Mouse (Mus musculus) C2C12 (cell line): ENCODE measurements around the gene Fdxr. TPM values are rescaled to one million over a fixed set of nuclear protein-coding genes. Genes with fewer than 3 reads are reported as not detected.

Source experiments
- H3K27me3 ChIP-seq: one replicate; pipeline ENCODE4 v1.6.1; 2011; ENCODE audit not compliant: control insufficient read depth, insufficient read depth, insufficient read length
- H3K36me3 ChIP-seq: one replicate; pipeline ENCODE4 v1.6.1; 2011; ENCODE audit not compliant: control insufficient read depth, insufficient read depth
- H3K4me3 ChIP-seq: one replicate; pipeline ENCODE4 v1.5.1; 2011; ENCODE audit warnings: mild to moderate bottlenecking, control low read depth; ENCODE audit not compliant: poor library complexity, insufficient read depth, severe bottlenecking
- H3K79me2 ChIP-seq: one replicate; pipeline ENCODE4 v1.6.1; 2011; ENCODE audit not compliant: control insufficient read depth, insufficient read depth
- H3K79me3 ChIP-seq: one replicate; pipeline ENCODE4 v1.6.1; 2011; ENCODE audit warnings: low read depth, control low read depth
- H3ac ChIP-seq: one replicate; pipeline ENCODE3; 2011; ENCODE audit warnings: low read depth; ENCODE audit not compliant: control insufficient read depth, insufficient read length
- CEBPB ChIP-seq: IDR thresholded peaks from one replicate; pipeline ENCODE4 v1.6.1; 2011; ENCODE audit warnings: low read depth, mild to moderate bottlenecking, control low read depth, moderate library complexity
- CTCF ChIP-seq: IDR thresholded peaks from one replicate; pipeline ENCODE4 v1.5.1; 2011; ENCODE audit not compliant: control insufficient read depth, insufficient read depth, insufficient read length
- FOSL1 ChIP-seq: IDR thresholded peaks from one replicate; pipeline ENCODE4 v1.8.0; 2011; ENCODE audit warnings: mild to moderate bottlenecking, low read length; ENCODE audit not compliant: poor library complexity, insufficient read depth, severe bottlenecking
- MAX ChIP-seq: IDR thresholded peaks from one replicate; pipeline ENCODE4 v1.6.1; 2011; ENCODE audit warnings: mild to moderate bottlenecking, control low read depth
- MYOD1 ChIP-seq: IDR thresholded peaks from one replicate; pipeline ENCODE4 v1.6.1; 2011; ENCODE audit warnings: low read depth; ENCODE audit not compliant: control insufficient read depth, insufficient read length
- MYOG ChIP-seq: IDR thresholded peaks from one replicate; pipeline ENCODE4 v1.6.1; 2011; ENCODE audit not compliant: control insufficient read depth, insufficient read length; ENCODE audit errors: extremely low read depth
- USF1 ChIP-seq: IDR thresholded peaks from one replicate; pipeline ENCODE4 v1.6.1; 2011; ENCODE audit warnings: low read depth, mild to moderate bottlenecking, control low read depth, moderate library complexity
- polyA plus RNA-seq: library from polyadenylated mRNA; unstranded; fragments of >200 nt; fragmentation: generic; extraction: Trizol; gene quantifications from one replicate; pipeline ENCODE4 v1.2.1, GENCODE M21; 2012; ENCODE audit warnings: missing spikeins

Gene Fdxr
- polyA plus RNA-seq, 1 experiment = 10.7 TPM

- no peak for TF ChIP-seq MYOD1
- no peak for TF ChIP-seq MYOG
- no peak for TF ChIP-seq CEBPB
- TF ChIP-seq CTCF = no peak
- TF ChIP-seq USF1 = no peak
- TF ChIP-seq MAX = no peak
- no peak for TF ChIP-seq FOSL1
- Histone ChIP-seq H3ac (no peak overlapping the region), H3K4me3 (no peak overlapping the region), H3K36me3 (no peaks in the 10 kb centered on the region), H3K79me2 (no peaks in the 10 kb centered on the region), H3K79me3 (no peaks in the 10 kb centered on the region), H3K27me3 (peaks cover 54% of the 10 kb centered on the region)
These were observed 40.4 kb upstream of the Fdxr start for GRCm38 (mm10) chr11:115317204-115317603.

GRCm38 (mm10) chr11:115314249-115314648, 37.4 kb upstream of the Fdxr start:
- Histone ChIP-seq H3K27me3 (peaks cover 46% of the 10 kb centered on the region), H3ac (no peak overlapping the region)
- TF ChIP-seq MYOG (no peak), CEBPB (peak; percentile 36)

GRCm38 (mm10) chr11:115308781-115309180, 31.9 kb upstream of the Fdxr start:
- no peaks in the 10 kb centered on the region for H3K36me3 ChIP-seq
- no peak overlapping the region for H3K4me3 ChIP-seq
- H3K27me3 ChIP-seq = no peaks in the 10 kb centered on the region
- no peaks in the 10 kb centered on the region for H3K79me3 ChIP-seq
- TF ChIP-seq MYOG (no peak), MAX (no peak), USF1 (no peak), FOSL1 (no peak), MYOD1 (no peak), CTCF (no peak), CEBPB (no peak)
- H3ac ChIP-seq = no peak overlapping the region
- no peaks in the 10 kb centered on the region for H3K79me2 ChIP-seq

More at GRCm38 (mm10) chr11:115314249-115314648, 37.4 kb upstream of the Fdxr start:
- Histone ChIP-seq H3K4me3 (no peak overlapping the region), H3K79me3 (no peaks in the 10 kb centered on the region), H3K79me2 (no peaks in the 10 kb centered on the region), H3K36me3 (no peaks in the 10 kb centered on the region)

- Histone ChIP-seq H3K79me2 (no peaks in the 10 kb centered on the region), H3K4me3 (no peak within 1 kb of the TSS), H3K27me3 (no peaks in the 10 kb centered on the region), H3K79me3 (no peaks in the 10 kb centered on the region), H3K36me3 (no peaks in the 10 kb centered on the region), H3ac (no peak within 1 kb of the TSS)
- TF ChIP-seq MAX (no peak), MYOD1 (no peak), CTCF (no peak), MYOG (no peak), CEBPB (no peak), FOSL1 (no peak), USF1 (no peak)
These were observed 30.0 kb upstream of the Fdxr start, which contains the start of gene Otop2 for GRCm38 (mm10) chr11:115306863-115307262. Gene Otop2 (plus strand): TSS chr11:115307163.

GRCm38 (mm10) chr11:115303167-115303566, 26.3 kb upstream of the Fdxr start:
- Histone ChIP-seq H3ac (no peak overlapping the region), H3K79me3 (no peaks in the 10 kb centered on the region), H3K4me3 (no peak overlapping the region), H3K36me3 (no peaks in the 10 kb centered on the region), H3K27me3 (no peaks in the 10 kb centered on the region), H3K79me2 (no peaks in the 10 kb centered on the region)
- TF ChIP-seq MYOD1 (no peak), USF1 (no peak)

GRCm38 (mm10) chr11:115301351-115301750, 24.5 kb upstream of the Fdxr start:
- no peak overlapping the region for H3K4me3 ChIP-seq
- no peak overlapping the region for H3ac ChIP-seq
- no peaks in the 10 kb centered on the region for H3K36me3 ChIP-seq
- H3K79me2 ChIP-seq = no peaks in the 10 kb centered on the region
- no peaks in the 10 kb centered on the region for H3K79me3 ChIP-seq
- H3K27me3 ChIP-seq = no peaks in the 10 kb centered on the region
- TF ChIP-seq CEBPB = no peak
- TF ChIP-seq USF1 = peak; percentile 19

GRCm38 (mm10) chr11:115300745-115301144, 23.9 kb upstream of the Fdxr start:
- H3K4me3 ChIP-seq = no peak overlapping the region
- H3K36me3 ChIP-seq = no peaks in the 10 kb centered on the region
- no peak overlapping the region for H3ac ChIP-seq
- TF ChIP-seq MYOD1 = no peak
- TF ChIP-seq MYOG = no peak
- TF ChIP-seq USF1 = no peak
- TF ChIP-seq CTCF = no peak
- no peak for TF ChIP-seq MAX
- no peak for TF ChIP-seq CEBPB
- no peak for TF ChIP-seq FOSL1
- H3K27me3 ChIP-seq = no peaks in the 10 kb centered on the region
- no peaks in the 10 kb centered on the region for H3K79me2 ChIP-seq
- H3K79me3 ChIP-seq = no peaks in the 10 kb centered on the region
